34 mouse cellular contexts compared by ENCODE assay signal in the genomic region with DNA sequence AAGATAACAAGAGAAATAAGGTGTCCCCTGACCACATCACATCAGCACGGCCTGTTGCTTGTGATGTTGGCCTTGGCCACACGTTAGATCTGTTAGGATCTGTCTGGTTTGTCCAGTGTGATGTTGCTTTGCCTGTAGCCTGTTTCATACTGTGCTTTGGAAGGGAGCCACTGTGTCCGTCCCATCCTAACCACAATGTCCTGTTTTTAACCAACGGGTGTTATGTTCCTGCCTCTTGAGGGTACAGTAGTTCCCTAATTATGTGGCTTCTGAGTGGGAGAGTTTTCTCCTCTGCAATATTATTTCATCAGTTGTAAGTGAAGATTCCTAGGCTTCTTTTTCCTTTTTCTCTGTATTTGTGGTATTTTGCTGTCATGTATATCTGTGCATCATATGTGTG. TPM values are rescaled to one million over a fixed set of nuclear protein-coding genes. Genes with fewer than 3 reads are reported as not detected.
DNase-seq lines count a peak whose midpoint lies in the region; ATAC-seq and TF ChIP-seq lines count a peak whose summit lies in the region.
"Had no signal": no experiment of that assay in that cellular context is flagged by ENCODE, and none has a peak within 500 bp of the region (broad histone marks: within the 10 kb centered on the region; RNA-seq: fewer than 3 reads in every experiment).

No protein-coding gene starts in this region.

- WGBS in kidney, embryonic 16.5 days = 93% methylated on average over 4 of the region's 4 CpGs

- peak; percentile 84 for ATAC-seq in granulocyte monocyte progenitor cell, adult 5-6 weeks (replicated peaks; ENCODE audit: poor library complexity, severe bottlenecking)
- peak; percentile 88 for ATAC-seq in megakaryocyte progenitor cell, adult 5-6 weeks (replicated peaks; ENCODE audit: poor library complexity)
- no peak for ATAC-seq in kidney, embryonic 16.5 days (ENCODE audit: low FRiP score, low TSS enrichment)
- ATAC-seq: activated CD4-positive, CD25-positive, alpha-beta regulatory T cell, adult 4 months; CD4-positive, CD25-positive, alpha-beta regulatory T cell, adult 4 months; forebrain, embryonic 13.5 days; forebrain, embryonic 16.5 days; intestine, embryonic 15.5 days had no signal

- H3K9ac ChIP-seq in MEL (ENCODE audit: control insufficient read depth, low read depth, low read length, poor library complexity, severe bottlenecking) = no peak overlapping the region
- H3K9ac ChIP-seq in kidney, embryonic 16.5 days (replicated peaks; ENCODE audit: low read length) = no peak overlapping the region
- H3K9ac ChIP-seq: embryonic facial prominence, embryonic 13.5 days; forebrain, embryonic 13.5 days; heart, embryonic 12.5 days; heart, embryonic 15.5 days; hindbrain, embryonic 12.5 days; hindbrain, embryonic 15.5 days; intestine, embryonic 15.5 days had no signal

- no peak overlapping the region for H3K27ac ChIP-seq in MEL (ENCODE audit: control insufficient read depth, low read depth, low read length)
- H3K27ac ChIP-seq in kidney, embryonic 16.5 days (ENCODE audit: low read length) = no peak overlapping the region
- H3K27ac ChIP-seq: embryonic facial prominence, embryonic 10.5 days; embryonic facial prominence, embryonic 13.5 days; forebrain, embryonic 13.5 days; heart, embryonic 15.5 days; hindbrain, embryonic 12.5 days; hindbrain, embryonic 15.5 days; intestine, embryonic 15.5 days had no signal

- TF ChIP-seq CTCF in MEL (IDR thresholded peaks at IDR 0.05 in 2 of 3, conservative IDR thresholded peaks at IDR 0.05 in 1 of 3; ENCODE audit: control insufficient read depth in 1 of 3, insufficient read depth in 1 of 3, low read depth in 2 of 3, low read length in 3 of 3, poor library complexity in 1 of 3, severe bottlenecking in 1 of 3) = no peak

- TF ChIP-seq RAD21 in MEL (IDR thresholded peaks at IDR 0.05; ENCODE audit: low read depth, low read length) = no peak

- H3K27me3 ChIP-seq in MEL (ENCODE audit: control insufficient read depth in 1 of 2, insufficient read depth in 2 of 2, low read length in 2 of 2) = peaks cover 2 to 3% of the 10 kb centered on the region in 2 experiments; a peak in 3 of 4 replicates
- peaks cover 42% of the 10 kb centered on the region for H3K27me3 ChIP-seq in kidney, embryonic 16.5 days (ENCODE audit: insufficient read depth, low read length)
- H3K27me3 ChIP-seq: hindbrain, embryonic 15.5 days had no signal

- H3K36me3 ChIP-seq in MEL (ENCODE audit: control insufficient read depth in 1 of 2, insufficient read depth in 2 of 2, low read length in 2 of 2) = no peaks in the 10 kb centered on the region
- H3K36me3 ChIP-seq in kidney, embryonic 16.5 days (ENCODE audit: insufficient read depth, low read length) = no peaks in the 10 kb centered on the region
- H3K36me3 ChIP-seq: embryonic facial prominence, embryonic 10.5 days; embryonic facial prominence, embryonic 13.5 days; heart, embryonic 12.5 days; heart, embryonic 15.5 days; hindbrain, embryonic 12.5 days; hindbrain, embryonic 15.5 days; intestine, embryonic 15.5 days had no signal

- peak; percentile 6 for DNase-seq in lung, postnatal 36 days
- no peak for DNase-seq in lung, postnatal 14 days
- peak; percentile 57 for DNase-seq in MEL (ENCODE audit: low read depth, low spot score)
- DNase-seq in adrenal gland, adult 18-20 months (ENCODE audit: low spot score in 2 of 2) = no peak
- DNase-seq in cerebellum, postnatal 14 days = no peak
- DNase-seq: adrenal gland, postnatal 10 days; adrenal gland, postnatal 36 days; cerebellum, adult 11 months; cerebellum, adult 2 months; cerebellum, postnatal 10 days; embryo, embryonic 11 days; gastrocnemius, postnatal 10 days; gastrocnemius, postnatal 36 days; heart, adult 18-20 months; heart, postnatal 10 days; heart, postnatal 4 days; kidney, adult 11 months had no signal

- H3K4me2 ChIP-seq in kidney, embryonic 16.5 days (replicated peaks; ENCODE audit: low read depth, low read length) = no peak overlapping the region
- H3K4me2 ChIP-seq: embryonic facial prominence, embryonic 13.5 days; forebrain, embryonic 13.5 days; heart, embryonic 12.5 days; heart, embryonic 15.5 days; hindbrain, embryonic 12.5 days; hindbrain, embryonic 15.5 days; intestine, embryonic 15.5 days had no signal

- TF ChIP-seq POLR2A in MEL (IDR thresholded peaks at IDR 0.05; ENCODE audit: control insufficient read depth in 1 of 2, insufficient read depth in 1 of 2, low read depth in 1 of 2, low read length in 2 of 2, poor library complexity in 1 of 2) = no peak

- H3K9me3 ChIP-seq in MEL (replicated peaks; ENCODE audit: insufficient read depth, low read length) = no peaks in the 10 kb centered on the region
- H3K9me3 ChIP-seq in kidney, embryonic 16.5 days (ENCODE audit: low read length) = peaks cover 6% of the 10 kb centered on the region; the same call in 1 of the 2 replicates
- H3K9me3 ChIP-seq: embryonic facial prominence, embryonic 13.5 days; forebrain, embryonic 13.5 days; heart, embryonic 15.5 days; hindbrain, embryonic 12.5 days; hindbrain, embryonic 15.5 days; intestine, embryonic 15.5 days had no signal

- peaks cover 2 to 4% of the 10 kb centered on the region in 2 experiments; a peak in 2 of 4 replicates for H3K4me1 ChIP-seq in MEL (ENCODE audit: control insufficient read depth in 1 of 2, insufficient read depth in 2 of 2, low read length in 2 of 2)
- peaks cover 6% of the 10 kb centered on the region for H3K4me1 ChIP-seq in kidney, embryonic 16.5 days (ENCODE audit: insufficient read depth, low read length)

- no peak; a peak in 1 of 4 replicates for TF ChIP-seq EP300 in MEL (IDR thresholded peaks at IDR 0.05; ENCODE audit: low read depth in 1 of 2, low read length in 2 of 2)

- no peaks in the 10 kb centered on the region for H3K79me2 ChIP-seq in MEL (ENCODE audit: control insufficient read depth, insufficient read depth, low read length, poor library complexity)

- no peak overlapping the region for H3K4me3 ChIP-seq in MEL (ENCODE audit: control insufficient read depth in 1 of 2, insufficient read depth in 1 of 2, low read depth in 2 of 2, low read length in 2 of 2)
- no peak overlapping the region for H3K4me3 ChIP-seq in kidney, embryonic 16.5 days (ENCODE audit: low read length)
- H3K4me3 ChIP-seq: embryonic facial prominence, embryonic 10.5 days; embryonic facial prominence, embryonic 13.5 days; erythroblast, embryonic 14.5 days; forebrain, embryonic 13.5 days; heart, embryonic 12.5 days; heart, embryonic 15.5 days; hindbrain, embryonic 12.5 days; hindbrain, embryonic 15.5 days; intestine, embryonic 15.5 days had no signal

TF ChIP-seq in MEL, 35 proteins besides CTCF, POLR2A, EP300 and RAD21 (continues in another document):
- no peak for TF ChIP-seq TCF12 (IDR thresholded peaks at IDR 0.05; ENCODE audit: low read depth, low read length)
- no peak for TF ChIP-seq MAFK (IDR thresholded peaks at IDR 0.05; ENCODE audit: borderline replicate concordance, low read depth, low read length)
- no peak for TF ChIP-seq GATA1 (IDR thresholded peaks at IDR 0.05; ENCODE audit: low read depth, low read length)
- no peak for TF ChIP-seq POLR2AphosphoS2 (IDR thresholded peaks at IDR 0.05; ENCODE audit: low read length)
- TF ChIP-seq UBTF (IDR thresholded peaks at IDR 0.05; ENCODE audit: borderline replicate concordance, insufficient read depth, low read depth, low read length) = no peak
- TF ChIP-seq NRF1 (IDR thresholded peaks at IDR 0.05; ENCODE audit: insufficient read depth, low read depth, low read length, poor library complexity, severe bottlenecking) = no peak
- TF ChIP-seq CHD1 (IDR thresholded peaks at IDR 0.05; ENCODE audit: low read depth, low read length) = no peak
- TF ChIP-seq CHD2 (IDR thresholded peaks at IDR 0.05; ENCODE audit: low read length) = no peak
- no peak for TF ChIP-seq TAL1 (IDR thresholded peaks at IDR 0.05; ENCODE audit: low read length)
- TF ChIP-seq NELFE (IDR thresholded peaks at IDR 0.05; ENCODE audit: low read depth, low read length) = no peak
- TF ChIP-seq E2F4 (IDR thresholded peaks at IDR 0.05; ENCODE audit: borderline replicate concordance, low read depth, low read length) = no peak
- no peak for TF ChIP-seq ZMIZ1 (IDR thresholded peaks at IDR 0.05; ENCODE audit: low read depth, low read length)
- no peak for TF ChIP-seq ELF1 (IDR thresholded peaks at IDR 0.05; ENCODE audit: low read depth, low read length)

RNA-seq across cellular contexts. Expression of a gene that starts 26.8 kb away (rescaled TPM):
- total RNA-seq in MEL (2012; rRNA removed) = 0.12 TPM in 1 of 2 replicates, not detected in the other
- under 1 TPM in 1 of 2 experiments, not detected in 1; 0.18 TPM for polyA plus RNA-seq in MEL (2012; ENCODE audit: insufficient read depth in 1 of 2, insufficient read length in 2 of 2, low read depth in 1 of 2, low replicate concordance in 2 of 2, missing spikeins in 1 of 2)
- total RNA-seq in granulocyte monocyte progenitor cell, adult 5-6 weeks (2014; fragmentation: Nextera tagmentation) = not detected in 2 replicates
- not detected in 2 replicates for total RNA-seq in granulocyte monocyte progenitor cell, adult 5-6 weeks (2017)
- not detected in 2 replicates for total RNA-seq in megakaryocyte progenitor cell, adult 5-6 weeks (2015)
- total RNA-seq in megakaryocyte progenitor cell, adult 5-6 weeks (2017) = not detected in 2 replicates
- 0.82 and 1.2 TPM in 2 replicates for polyA plus RNA-seq in kidney, embryonic 16.5 days (2015; fragmentation: Nextera tagmentation; extraction: Ambion mirVana)
- not detected for total RNA-seq in adrenal gland, adult 18-20 months (2021)
- total RNA-seq: adrenal gland, postnatal 36 days; gastrocnemius, postnatal 36 days; heart, adult 18-20 months; heart, postnatal 10 days; heart, postnatal 4 days had no signal
- polyA plus RNA-seq: C2C12; cerebellum, adult 2 months; cortical plate, adult 2 months; erythroblast, embryonic 14.5 days had no signal

RNA-seq across cellular contexts. Expression of a gene that starts 31.3 kb away (rescaled TPM):
- 18.8 and 22.4 TPM in 2 replicates for total RNA-seq in MEL (2012; rRNA removed)
- 10 to 100 TPM in 1 of 2 experiments, not detected in 1; 23.3 TPM for polyA plus RNA-seq in MEL (2012; ENCODE audit: insufficient read depth in 1 of 2, insufficient read length in 2 of 2, low read depth in 1 of 2, low replicate concordance in 2 of 2, missing spikeins in 1 of 2)
- total RNA-seq in granulocyte monocyte progenitor cell, adult 5-6 weeks (2014; fragmentation: Nextera tagmentation) = 0.64 TPM in 1 of 2 replicates, not detected in the other
- total RNA-seq in granulocyte monocyte progenitor cell, adult 5-6 weeks (2017) = 0.31 and 1.2 TPM in 2 replicates
- total RNA-seq in megakaryocyte progenitor cell, adult 5-6 weeks (2015) = 0.54 and 0.83 TPM in 2 replicates
- total RNA-seq in megakaryocyte progenitor cell, adult 5-6 weeks (2017) = 1.6 and 1.7 TPM in 2 replicates
- 1.6 and 2.1 TPM in 2 replicates for polyA plus RNA-seq in kidney, embryonic 16.5 days (2015; fragmentation: Nextera tagmentation; extraction: Ambion mirVana)
- 100 to 1,000 TPM; 101 to 131 TPM for total RNA-seq in adrenal gland, adult 18-20 months (2021)

RNA-seq across cellular contexts. Expression of a gene that starts 50.0 kb away (rescaled TPM):
- 401 and 419 TPM in 2 replicates for total RNA-seq in MEL (2012; rRNA removed)
- 100 to 1,000 TPM; 276 to 460 TPM for polyA plus RNA-seq in MEL (2012; ENCODE audit: insufficient read depth in 1 of 2, insufficient read length in 2 of 2, low read depth in 1 of 2, low replicate concordance in 2 of 2, missing spikeins in 1 of 2)
- total RNA-seq in granulocyte monocyte progenitor cell, adult 5-6 weeks (2014; fragmentation: Nextera tagmentation) = 313 and 360 TPM in 2 replicates
- total RNA-seq in granulocyte monocyte progenitor cell, adult 5-6 weeks (2017) = 731 and 831 TPM in 2 replicates
- total RNA-seq in megakaryocyte progenitor cell, adult 5-6 weeks (2015) = 254 and 283 TPM in 2 replicates
- total RNA-seq in megakaryocyte progenitor cell, adult 5-6 weeks (2017) = 684 and 913 TPM in 2 replicates
- 513 and 576 TPM in 2 replicates for polyA plus RNA-seq in kidney, embryonic 16.5 days (2015; fragmentation: Nextera tagmentation; extraction: Ambion mirVana)
- total RNA-seq in adrenal gland, adult 18-20 months (2021) = 100 to 1,000 TPM; 245 to 319 TPM

Comparison
In these comparisons a context has a peak if more than half of its experiments do, and no peak if none do; other contexts are left out.
1. DNase-seq: peak in lung, postnatal 36 days (single experiment) and MEL (single experiment); none in lung, postnatal 14 days (single experiment), adrenal gland, adult 18-20 months (0 of 2) and cerebellum, postnatal 14 days (0 of 2).